Mouse (Mus musculus) heart, embryonic 14.5 days (tissue): Measurements from ENCODE around the gene Hormad1. TPM values are rescaled to one million over a fixed set of nuclear protein-coding genes. Genes with fewer than 3 reads are reported as not detected.

Experiments used
- ATAC-seq: fragments of 200-750 bp; cut with Nextera tagmentation; 2 replicates; pipeline ENCODE4 v1.8.0; 2017; ENCODE audit warnings: low read depth, moderate TSS enrichment; ENCODE audit not compliant: insufficient number of reproducible peaks, insufficient read depth, low FRiP score
- H3K27ac ChIP-seq, 2 experiments: fragments of 200-500 bp in 1 of 2; fragments of 300-500 bp in 1 of 2; sonication (generic) in 1 of 2; replicated peaks in 1 of 2; 2 replicates each; pipeline ENCODE4 v1.5.1; 2012 to 2014; ENCODE audit warnings: low read depth in 2 of 2, low read length in 2 of 2, control low read depth in 1 of 2, mild to moderate bottlenecking in 1 of 2, mixed read lengths in 1 of 2; ENCODE audit not compliant: control insufficient read depth in 1 of 2, insufficient read depth in 1 of 2
- H3K27me3 ChIP-seq: fragments of 300-500 bp; sonication (generic); 2 replicates; pipeline ENCODE4 v1.6.1; 2014; ENCODE audit warnings: mild to moderate bottlenecking, low read length, control low read depth; ENCODE audit not compliant: control insufficient read depth, insufficient read depth
- H3K36me3 ChIP-seq: fragments of 300-500 bp; sonication (generic); 2 replicates; pipeline ENCODE4 v1.6.1; 2014; ENCODE audit warnings: mild to moderate bottlenecking, control low read depth, low read length, mixed read lengths; ENCODE audit not compliant: control insufficient read depth, insufficient read depth
- H3K4me1 ChIP-seq, 2 experiments: fragments of 200-500 bp in 1 of 2; fragments of 300-500 bp in 1 of 2; sonication (generic) in 1 of 2; 2 replicates each; pipeline ENCODE4 v1.6.1; 2012 to 2014; ENCODE audit warnings: low read length in 2 of 2, control low read depth in 1 of 2, mixed read lengths in 1 of 2; ENCODE audit not compliant: control insufficient read depth in 2 of 2, insufficient read depth in 2 of 2
- H3K4me2 ChIP-seq: fragments of 300-500 bp; sonication (generic); 2 replicates; pipeline ENCODE4 v1.6.1; 2014; ENCODE audit warnings: mild to moderate bottlenecking, low read length
- H3K4me3 ChIP-seq, 2 experiments: fragments of 200-500 bp in 1 of 2; fragments of 300-500 bp in 1 of 2; sonication (generic) in 1 of 2; 2 replicates each; pipeline ENCODE4 v1.5.1; 2012 to 2014; ENCODE audit warnings: low read length in 2 of 2, mild to moderate bottlenecking in 2 of 2, control low read depth in 1 of 2, low read depth in 1 of 2, moderate library complexity in 1 of 2; ENCODE audit not compliant: control insufficient read depth in 1 of 2, insufficient read depth in 1 of 2
- H3K9ac ChIP-seq: fragments of 300-500 bp; sonication (generic); 2 replicates; pipeline ENCODE4 v1.6.1; 2014; ENCODE audit warnings: mild to moderate bottlenecking, low read length
- H3K9me3 ChIP-seq: fragments of 300-500 bp; sonication (generic); 2 replicates; pipeline ENCODE4 v1.6.1; 2016; ENCODE audit warnings: low read length, control low read depth; ENCODE audit not compliant: control insufficient read depth
- WGBS: fragments of 180-500 bp; shearing (Covaris S2); extraction: QIAGEN DNeasy Blood & Tissue Kit; methylation state at CpG from one replicate; pipeline ENCODE4 v1.1.7; 2014; 5-methylcytosine and 5-hydroxymethylcytosine counted together
- polyA plus RNA-seq: library from polyadenylated mRNA; unstranded; fragments of >200 nt; fragmentation: Nextera tagmentation; extraction: Ambion mirVana; gene quantifications from 2 replicates; pipeline ENCODE4 v1.2.1, GENCODE M21; 2014

Hormad1 gene
- polyA plus RNA-seq, 1 experiment from 2014 or later = not detected

DNA sequence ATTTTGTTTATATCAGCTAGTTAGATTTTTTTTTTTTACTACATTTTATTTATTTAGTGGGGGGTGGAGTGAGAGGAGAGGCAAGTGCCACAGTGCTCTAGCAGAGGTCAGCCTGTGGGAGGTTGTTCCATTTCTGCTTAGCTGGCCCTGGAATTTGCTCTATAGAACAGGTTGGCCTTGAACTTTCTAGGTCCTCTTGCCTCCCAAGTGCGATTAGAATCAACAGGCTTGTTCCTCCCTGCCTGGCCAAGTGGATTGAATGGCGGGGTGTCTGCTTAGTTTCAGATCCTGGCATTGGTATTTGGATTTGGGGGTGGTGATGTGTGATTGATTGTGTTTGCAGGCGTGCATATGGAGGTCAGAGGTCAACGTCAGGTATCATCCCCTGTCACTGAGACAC lies 76.6 kb downstream of the Hormad1 start:
- ATAC-seq = no peak
- Histone ChIP-seq H3K9me3 (no peaks in the 10 kb centered on the region), H3K9ac (no peak overlapping the region), H3K36me3 (peaks cover 72% of the 10 kb centered on the region), H3K27ac (no peak overlapping the region), H3K4me1 (peaks cover 0 to 6% of the 10 kb centered on the region in 2 experiments; a peak in 2 of 4 replicates), H3K4me2 (no peak overlapping the region), H3K4me3 (no peak overlapping the region), H3K27me3 (no peaks in the 10 kb centered on the region)
- WGBS = 54% methylated on average over 4 of the region's 4 CpGs

Other genes starting within 250 kb of the Hormad1 start
- gene Cers2, start 244.9 kb upstream of the Hormad1 start, polyA plus RNA-seq = 118 and 123 TPM in 2 replicates
- 22.1 and 24.4 TPM in 2 replicates for gene Setdb1, start 202.5 kb upstream of the Hormad1 start, polyA plus RNA-seq
- gene 4930558C23Rik, start 156.8 kb upstream of the Hormad1 start, polyA plus RNA-seq = not detected in 2 replicates
- 27.5 and 28.5 TPM in 2 replicates for gene Arnt, start 125.3 kb upstream of the Hormad1 start, polyA plus RNA-seq
- gene Ctsk, start 60.4 kb upstream of the Hormad1 start, polyA plus RNA-seq = 23.2 and 23.9 TPM in 2 replicates
- gene Ctss, start 32.9 kb upstream of the Hormad1 start, polyA plus RNA-seq = 19.0 and 28.3 TPM in 2 replicates
- 26.9 and 27.3 TPM in 2 replicates for gene Golph3l, start 29.3 kb downstream of the Hormad1 start, polyA plus RNA-seq
- 47.4 and 51.1 TPM in 2 replicates for gene Ensa, start 65.3 kb downstream of the Hormad1 start, polyA plus RNA-seq
- gene Mcl1, start 99.1 kb downstream of the Hormad1 start, polyA plus RNA-seq = 54.3 and 57.2 TPM in 2 replicates
- 6.3 and 7.0 TPM in 2 replicates for gene Adamtsl4, start 128.2 kb downstream of the Hormad1 start, polyA plus RNA-seq
- 62.7 and 66.1 TPM in 2 replicates for gene Ecm1, start 179.9 kb downstream of the Hormad1 start, polyA plus RNA-seq
- 38.9 and 41.3 TPM in 2 replicates for gene Tars2, start 200.5 kb downstream of the Hormad1 start, polyA plus RNA-seq